In genomic region chrX:31160554-31160953, GRCm38 (mm10) we compare ENCODE assay signal across 28 mouse cellular contexts. TPM values are rescaled to one million over a fixed set of nuclear protein-coding genes. Genes with fewer than 3 reads are reported as not detected.
A peak's percentile ranks its signal among the peaks of the same experiment; 100 is the strongest.
DNase-seq lines count a peak whose midpoint lies in the region; ATAC-seq and TF ChIP-seq lines count a peak whose summit lies in the region.
"Not testable (repeated sequence)": the region's sequence is repeated elsewhere in the genome, so short reads cannot be mapped to it uniquely, and the experiment has no call there.
"Had no signal": no experiment of that assay in that cellular context is flagged by ENCODE, and none has a peak within 500 bp of the region (broad histone marks: within the 10 kb centered on the region; RNA-seq: fewer than 3 reads in every experiment).

No protein-coding gene starts in this region.

- intact Hi-C loops in gastrocnemius, adult 2 months (cut with DNase I) = not testable (repeated sequence)

- H3K27ac ChIP-seq in gastrocnemius, adult 2 months; limb, embryonic 15.5 days; stomach, postnatal 0 days (replicated peaks): not testable (repeated sequence)

- TF ChIP-seq EP300 in stomach, postnatal 0 days (optimal IDR thresholded peaks at IDR 0.05) = not testable (repeated sequence)

- not testable (repeated sequence) for H3K36me3 ChIP-seq in limb, embryonic 15.5 days; stomach, postnatal 0 days (ENCODE audit: control insufficient read depth, insufficient read depth, low read length)

- H3K4me3 ChIP-seq in gastrocnemius, adult 2 months; limb, embryonic 15.5 days; stomach, postnatal 0 days (ENCODE audit: low read depth, low read length): not testable (repeated sequence)

- not testable (repeated sequence) for H3K9ac ChIP-seq in limb, embryonic 15.5 days; stomach, postnatal 0 days (ENCODE audit: low read length)

- TF ChIP-seq CTCF in gastrocnemius, adult 2 months (IDR thresholded peaks at IDR 0.05); stomach, postnatal 0 days (IDR thresholded peaks at IDR 0.05; ENCODE audit: low read depth): not testable (repeated sequence)

- H3K4me1 ChIP-seq in limb, embryonic 15.5 days; stomach, postnatal 0 days (replicated peaks; ENCODE audit: control insufficient read depth, insufficient read depth): not testable (repeated sequence)

- peak; percentile 34 for DNase-seq in adrenal gland, adult 2 months
- peak; percentile 12 for DNase-seq in gastrocnemius, adult 2 months
- DNase-seq in heart, adult 11 months = peak; percentile 93
- DNase-seq in heart, postnatal 4 days = peak; percentile 46
- peak; percentile 13 for DNase-seq in stomach, postnatal 0 days (ENCODE audit: low spot score)

- WGBS in limb, embryonic 15.5 days = 81% methylated on average over 4 of the region's 4 CpGs
- 78% methylated on average over 4 of the region's 4 CpGs for whole genome bisulfite sequencing in stomach, postnatal 0 days

- 0 out of 2 replicates have a peak, but pooled peaks have one; percentile 63 for ATAC-seq in limb, embryonic 15.5 days (ENCODE audit: insufficient number of reproducible peaks, low FRiP score, low TSS enrichment, low read depth)
- ATAC-seq in stomach, postnatal 0 days (ENCODE audit: low FRiP score, low TSS enrichment) = not testable (repeated sequence)

- not testable (repeated sequence) for H3K27me3 ChIP-seq in limb, embryonic 15.5 days; stomach, postnatal 0 days (ENCODE audit: control insufficient read depth, insufficient read depth, low read length)

- peaks cover 20% of the 10 kb centered on the region for H3K9me3 ChIP-seq in limb, embryonic 15.5 days
- not testable (repeated sequence) for H3K9me3 ChIP-seq in stomach, postnatal 0 days (ENCODE audit: control insufficient read depth, low read length)

- H3K4me2 ChIP-seq in limb, embryonic 15.5 days; stomach, postnatal 0 days (replicated peaks; ENCODE audit: low read depth): not testable (repeated sequence)

RNA-seq across cellular contexts. Expression of gene Btbd35f29, which starts 43.1 kb away (rescaled TPM):
- not detected for total RNA-seq in adrenal gland, adult 2 months (2021)
- polyA plus RNA-seq in adrenal gland, adult 2 months (2012; rRNA removed) = not detected in 2 replicates
- not detected for total RNA-seq in gastrocnemius, adult 2 months (2021)
- total RNA-seq in heart, postnatal 4 days (2021) = not detected
- not detected in 2 replicates for polyA plus RNA-seq in limb, embryonic 15.5 days (2015; fragmentation: Nextera tagmentation; extraction: Ambion mirVana)
- polyA plus RNA-seq in stomach, postnatal 0 days (2015; fragmentation: Nextera tagmentation; extraction: Ambion mirVana) = not detected in 2 replicates
- total RNA-seq: adrenal gland, postnatal 10 days; adrenal gland, postnatal 4 days; ES-E14; gastrocnemius, postnatal 10 days; heart, adult 2 months; heart, postnatal 36 days; hindbrain, postnatal 0 days had no signal
- polyA plus RNA-seq: activated CD4-positive, CD25-positive, alpha-beta regulatory T cell, adult 4 months; cortical plate, adult 2 months; embryonic facial prominence, embryonic 10.5 days; embryonic facial prominence, embryonic 13.5 days; erythroblast, embryonic 14.5 days; forebrain, embryonic 12.5 days; forebrain, embryonic 15.5 days; gonadal fat pad, adult 2 months; heart, adult 2 months; heart, embryonic 11.5 days; heart, embryonic 14.5 days; heart, postnatal 0 days; hindbrain, embryonic 11.5 days; hindbrain, embryonic 14.5 days; hindbrain, postnatal 0 days; inflammation-experienced regulatory T-cells, adult 6 months; intestine, embryonic 16.5 days had no signal

Comparison
In these comparisons a context has a peak if more than half of its experiments do, and no peak if none do; other contexts are left out.
1. DNase-seq: peak in every context shown above with its lines; median percentile 93 in heart, adult 11 months; 46 in heart, postnatal 4 days; 34 in adrenal gland, adult 2 months; 13 in stomach, postnatal 0 days; 12 in gastrocnemius, adult 2 months.